Mouse (Mus musculus) embryonic facial prominence, embryonic 13.5 days (tissue): ENCODE results near the gene Ckap4. TPM values are rescaled to one million over a fixed set of nuclear protein-coding genes. Genes with fewer than 3 reads are reported as not detected.
"Not testable (repeated sequence)": the region's sequence is repeated elsewhere in the genome, so short reads cannot be mapped to it uniquely, and the experiment has no call there.

Source experiments
- ATAC-seq: fragments of 200-750 bp; cut with Nextera tagmentation; 2 replicates; pipeline ENCODE4 v1.8.0; 2017; ENCODE audit warnings: low read depth; ENCODE audit not compliant: insufficient number of reproducible peaks, insufficient read depth, low FRiP score, low TSS enrichment
- H3K27ac ChIP-seq: fragments of 300-500 bp; sonication (generic); 2 replicates; pipeline ENCODE4 v1.5.1; 2015; ENCODE audit warnings: moderate library complexity, mild to moderate bottlenecking, inconsistent platforms
- H3K27me3 ChIP-seq: fragments of 300-500 bp; sonication (generic); 2 replicates; pipeline ENCODE4 v1.6.1; 2015; ENCODE audit warnings: mild to moderate bottlenecking, inconsistent platforms
- H3K36me3 ChIP-seq: fragments of 300-500 bp; sonication (generic); 2 replicates; pipeline ENCODE4 v1.6.1; 2015; ENCODE audit warnings: mild to moderate bottlenecking, inconsistent platforms
- H3K4me1 ChIP-seq: fragments of 300-500 bp; sonication (generic); 2 replicates; pipeline ENCODE4 v1.6.1; 2015; ENCODE audit warnings: inconsistent platforms
- H3K4me2 ChIP-seq: fragments of 300-500 bp; sonication (generic); 2 replicates; pipeline ENCODE4 v1.6.1; 2015; ENCODE audit warnings: moderate library complexity, mild to moderate bottlenecking, inconsistent platforms
- H3K4me3 ChIP-seq: fragments of 300-500 bp; sonication (generic); 2 replicates; pipeline ENCODE4 v1.5.1; 2015; ENCODE audit warnings: mild to moderate bottlenecking, inconsistent platforms
- H3K9ac ChIP-seq: fragments of 300-500 bp; sonication (generic); 2 replicates; pipeline ENCODE4 v1.6.1; 2015; ENCODE audit warnings: mild to moderate bottlenecking, inconsistent platforms
- H3K9me3 ChIP-seq: fragments of 300-500 bp; sonication (generic); 2 replicates; pipeline ENCODE4 v1.6.1; 2016; ENCODE audit warnings: inconsistent platforms
- WGBS: fragments of 180-500 bp; shearing (Covaris S2); methylation state at CpG from one replicate; pipeline ENCODE4 v1.1.7; 2015; ENCODE audit warnings: mixed read lengths; 5-methylcytosine and 5-hydroxymethylcytosine counted together
- polyA plus RNA-seq: library from polyadenylated mRNA; unstranded; fragments of >200 nt; fragmentation: Nextera tagmentation; extraction: Ambion mirVana; gene quantifications from 2 replicates; pipeline ENCODE4 v1.2.1, GENCODE M21; 2015

Gene Ckap4
- polyA plus RNA-seq, 1 experiment from 2014 or later: 96.5 TPM

DNA sequence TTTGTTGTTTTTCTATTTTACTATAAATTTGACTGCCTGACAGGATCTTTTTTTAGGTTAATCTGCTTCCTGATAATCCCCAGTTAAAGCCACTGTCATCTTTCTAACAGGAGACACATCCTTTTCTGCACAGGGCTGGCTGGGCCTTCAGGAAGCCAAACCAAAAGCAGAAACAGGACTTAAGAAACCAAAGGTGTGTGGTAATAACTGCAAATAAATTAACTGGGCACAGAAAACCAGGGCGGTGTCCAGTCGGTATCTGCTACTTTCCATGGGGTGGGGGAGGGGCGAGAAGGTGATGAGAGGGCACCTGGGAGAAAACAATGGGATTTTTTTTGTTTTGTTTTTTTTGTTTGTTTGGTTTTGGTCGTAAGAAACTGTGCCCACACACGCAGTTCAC is 6.8 kb downstream of the Ckap4 start:
- 84% methylated on average over 5 of the region's 5 CpGs for WGBS
- H3K27me3 ChIP-seq: no peaks in the 10 kb centered on the region
- no peak overlapping the region for H3K4me3 ChIP-seq
- H3K4me2 ChIP-seq: no peak overlapping the region
- peaks cover 31% of the 10 kb centered on the region for H3K4me1 ChIP-seq
- H3K27ac ChIP-seq: no peak overlapping the region
- no peak for ATAC-seq
- peaks cover 77% of the 10 kb centered on the region for H3K36me3 ChIP-seq
- H3K9me3 ChIP-seq: no peaks in the 10 kb centered on the region
- no peak overlapping the region for H3K9ac ChIP-seq

DNA sequence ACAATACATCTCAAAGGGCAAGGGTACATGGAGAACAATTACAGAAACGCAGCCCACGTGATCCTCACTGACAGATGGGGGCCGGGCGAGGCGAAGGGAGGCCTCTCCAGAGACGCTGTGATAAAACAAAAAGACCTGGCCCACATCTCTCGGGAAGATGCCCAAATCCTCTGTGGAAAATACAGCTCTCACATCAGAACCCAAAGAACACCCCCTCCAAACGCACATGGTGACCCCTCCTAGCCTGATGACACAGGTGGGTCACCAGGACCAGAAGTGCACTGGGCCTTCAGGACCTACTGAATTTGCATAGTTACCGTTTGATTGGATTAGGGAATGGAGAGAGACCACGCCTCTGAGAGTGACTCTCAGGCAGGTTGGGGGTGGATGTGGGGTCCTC is 7.4 kb downstream of the Ckap4 start:
- no peak for ATAC-seq

DNA sequence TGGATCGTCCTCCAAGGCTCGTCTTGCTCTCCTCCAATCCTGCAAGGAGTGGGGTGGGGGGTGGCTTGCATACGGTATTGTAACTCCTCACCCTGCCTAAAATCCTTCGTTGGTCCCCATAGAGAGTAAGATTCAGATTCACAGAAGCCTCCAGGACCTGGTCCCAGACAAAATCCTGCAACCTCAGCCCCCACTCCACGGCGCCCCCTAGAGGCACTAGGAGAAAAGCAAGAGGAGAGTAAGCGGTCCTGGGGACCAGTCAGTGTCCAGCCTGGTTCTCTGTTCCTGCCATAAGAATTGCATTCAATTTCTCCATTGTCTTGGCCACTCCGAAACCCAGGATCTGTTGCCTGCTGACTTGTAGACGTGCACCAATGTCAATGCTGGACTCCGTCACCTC is 10.2 kb downstream of the Ckap4 start:
- no peak overlapping the region for H3K4me2 ChIP-seq
- H3K27me3 ChIP-seq: no peaks in the 10 kb centered on the region
- 54% methylated on average over 10 of the region's 10 CpGs for WGBS
- ATAC-seq: no peak
- no peaks in the 10 kb centered on the region for H3K9me3 ChIP-seq
- H3K4me1 ChIP-seq: no peaks in the 10 kb centered on the region
- peaks cover 48% of the 10 kb centered on the region for H3K36me3 ChIP-seq
- H3K27ac ChIP-seq: no peak overlapping the region
- H3K9ac ChIP-seq: no peak overlapping the region
- no peak overlapping the region for H3K4me3 ChIP-seq

More for the DNA sequence above, 7.4 kb downstream of the Ckap4 start:
- peaks cover 25% of the 10 kb centered on the region for H3K4me1 ChIP-seq
- H3K4me3 ChIP-seq: no peak overlapping the region
- no peak overlapping the region for H3K4me2 ChIP-seq
- peaks cover 72% of the 10 kb centered on the region for H3K36me3 ChIP-seq
- H3K9ac ChIP-seq: no peak overlapping the region
- H3K27me3 ChIP-seq: no peaks in the 10 kb centered on the region
- H3K27ac ChIP-seq: no peak overlapping the region
- no peaks in the 10 kb centered on the region for H3K9me3 ChIP-seq
- 70% methylated on average over 10 of the region's 10 CpGs for WGBS

DNA sequence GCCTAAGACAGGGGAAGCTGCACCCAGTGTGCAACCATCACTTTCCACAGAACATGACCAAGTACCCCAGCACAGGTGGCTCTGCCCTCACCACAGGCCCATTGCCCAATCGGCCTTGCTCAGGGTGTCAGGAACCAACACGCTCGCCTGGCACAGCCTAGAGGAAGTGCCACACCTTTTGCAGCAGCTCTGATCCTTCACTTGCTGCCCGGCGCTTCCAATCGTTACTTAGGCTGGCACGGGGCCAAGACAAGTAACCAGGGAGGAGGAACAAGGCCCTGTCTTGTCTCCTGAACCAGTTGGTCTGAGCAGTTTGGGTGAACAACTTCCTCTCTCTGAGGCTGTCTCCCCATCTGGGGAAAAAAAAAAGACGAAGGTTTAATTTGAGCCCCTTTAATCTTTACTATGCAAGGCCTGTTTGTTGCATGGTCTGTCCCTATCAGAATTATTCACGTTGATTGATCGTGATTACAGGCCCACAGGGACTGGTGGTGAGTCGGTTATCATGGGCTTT is 17.4 kb downstream of the Ckap4 start:
- Histone ChIP-seq H3K36me3 (no peaks in the 10 kb centered on the region), H3K4me2 (no peak overlapping the region), H3K27me3 (no peaks in the 10 kb centered on the region), H3K9me3 (no peaks in the 10 kb centered on the region), H3K9ac (no peak overlapping the region), H3K4me3 (no peak overlapping the region), H3K27ac (no peak overlapping the region), H3K4me1 (0 out of 2 replicates have a peak, but pooled peaks cover 6% of the 10 kb centered on the region)
- 54% methylated on average over 11 of the region's 11 CpGs for WGBS
- peak; percentile 71 for ATAC-seq

DNA sequence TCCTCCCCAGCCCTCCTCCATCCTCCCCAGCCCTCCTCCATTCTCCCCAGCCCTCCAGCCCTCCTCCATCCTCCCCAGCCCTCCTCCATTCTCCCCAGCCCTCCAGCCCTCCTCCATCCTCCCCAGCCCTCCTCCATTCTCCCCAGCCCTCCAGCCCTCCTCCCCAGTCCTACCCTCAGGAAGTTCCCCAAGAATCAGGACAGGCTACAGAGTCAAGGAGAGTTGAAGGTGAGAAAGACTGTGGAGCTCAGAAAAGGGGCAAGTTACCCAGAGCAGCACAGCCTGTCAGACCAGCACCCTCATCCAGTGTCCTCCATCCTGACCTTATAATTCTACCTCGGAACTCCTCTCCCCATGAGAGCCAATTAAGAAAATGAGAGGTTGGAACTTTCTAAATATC is 17.9 kb downstream of the Ckap4 start:
- H3K4me3 ChIP-seq, H3K4me1 ChIP-seq, H3K27ac ChIP-seq, H3K36me3 ChIP-seq, H3K4me2 ChIP-seq, H3K9ac ChIP-seq, H3K9me3 ChIP-seq, H3K27me3 ChIP-seq: not testable (repeated sequence)
- ATAC-seq: 0 out of 2 replicates have a peak, but pooled peaks have one; percentile 20
- 30% methylated on average over 1 of the region's 1 CpGs for WGBS

DNA sequence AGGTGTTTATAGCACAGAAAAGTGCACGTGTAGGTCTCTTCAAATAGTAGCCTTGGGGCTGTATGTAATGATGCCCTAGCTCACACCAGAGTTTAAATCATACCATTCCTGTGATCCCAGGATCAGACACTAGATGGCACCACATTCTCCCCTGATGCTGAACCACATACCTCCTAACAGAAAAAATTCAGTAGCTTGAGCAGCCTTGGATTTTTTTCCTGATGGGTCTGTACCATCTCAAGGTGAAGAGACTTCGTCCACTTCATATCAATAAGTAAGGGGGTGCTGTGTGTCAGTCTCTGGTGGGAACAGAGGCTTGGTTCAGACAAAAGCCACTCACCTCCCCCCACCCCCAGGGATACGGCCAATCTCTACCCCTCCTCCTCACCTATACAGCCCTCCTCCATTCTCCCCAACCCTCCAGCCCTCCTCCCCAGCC is 18.3 kb downstream of the Ckap4 start:
- no peak for ATAC-seq
- no peaks in the 10 kb centered on the region for H3K27me3 ChIP-seq
- H3K9me3 ChIP-seq: no peaks in the 10 kb centered on the region
- no peak overlapping the region for H3K4me3 ChIP-seq
- H3K9ac ChIP-seq: no peak overlapping the region
- no peak overlapping the region for H3K4me2 ChIP-seq
- 24% methylated on average over 3 of the region's 3 CpGs for WGBS
- H3K27ac ChIP-seq: no peak overlapping the region
- H3K4me1 ChIP-seq: 0 out of 2 replicates have a peak, but pooled peaks cover 6% of the 10 kb centered on the region
- no peaks in the 10 kb centered on the region for H3K36me3 ChIP-seq

DNA sequence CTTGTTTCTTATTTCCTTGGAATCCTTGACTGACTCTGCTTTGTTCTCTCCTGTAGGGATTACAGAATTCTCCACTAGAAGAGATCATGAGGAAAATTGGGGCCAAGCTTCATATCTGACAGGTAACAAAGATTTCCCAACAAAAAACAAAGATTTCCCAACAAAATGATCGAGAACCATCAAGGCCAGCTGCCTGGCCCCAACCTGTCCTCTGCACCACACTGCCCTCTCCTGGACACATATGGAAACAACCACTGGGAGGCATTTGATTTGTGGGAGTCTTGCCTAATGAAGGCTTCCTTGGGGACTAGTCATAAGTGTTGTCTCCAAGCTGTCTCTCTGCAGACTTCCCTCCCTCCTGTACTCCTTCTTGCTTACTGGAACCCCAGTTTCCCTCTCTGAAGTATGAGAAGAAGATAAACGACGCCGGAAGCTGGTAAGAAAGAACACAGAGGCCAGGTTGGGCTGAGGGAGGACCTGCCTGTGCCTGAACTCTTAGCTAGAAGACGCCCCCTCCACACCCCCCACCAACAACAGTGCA is 19.8 kb downstream of the Ckap4 start:
- Histone ChIP-seq H3K9me3 (no peaks in the 10 kb centered on the region), H3K9ac (no peak overlapping the region), H3K4me1 (0 out of 2 replicates have a peak, but pooled peaks cover 6% of the 10 kb centered on the region), H3K27me3 (no peaks in the 10 kb centered on the region), H3K27ac (no peak overlapping the region), H3K4me3 (no peak overlapping the region), H3K36me3 (no peaks in the 10 kb centered on the region), H3K4me2 (no peak overlapping the region)
- ATAC-seq: no peak
- 44% methylated on average over 5 of the region's 5 CpGs for WGBS

DNA sequence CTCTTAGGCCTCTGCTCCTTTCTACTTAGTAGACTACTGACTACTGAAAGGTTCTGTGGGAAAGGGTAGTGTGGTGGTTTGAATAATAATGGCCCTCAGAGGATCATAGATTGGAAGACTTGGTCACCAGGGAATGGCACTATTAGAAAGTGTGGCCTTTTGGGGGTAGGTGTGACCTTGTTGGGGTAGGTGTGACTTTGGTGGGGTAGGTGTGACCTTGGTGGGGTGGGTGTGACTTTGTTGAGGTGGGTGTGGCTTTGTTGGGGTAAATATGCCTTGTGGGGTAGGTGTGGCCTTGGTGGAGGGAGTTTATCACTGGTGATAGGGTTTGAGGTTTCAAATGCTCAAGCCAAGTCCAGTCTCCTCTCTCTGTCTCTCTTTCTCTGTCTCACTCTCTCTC is 21.1 kb downstream of the Ckap4 start:
- Histone ChIP-seq H3K4me2 (no peak overlapping the region), H3K4me3 (no peak overlapping the region), H3K27ac (no peak overlapping the region), H3K27me3 (no peaks in the 10 kb centered on the region), H3K36me3 (no peaks in the 10 kb centered on the region), H3K4me1 (0 out of 2 replicates have a peak, but pooled peaks cover 6% of the 10 kb centered on the region), H3K9me3 (no peaks in the 10 kb centered on the region), H3K9ac (no peak overlapping the region)
- no peak for ATAC-seq

DNA sequence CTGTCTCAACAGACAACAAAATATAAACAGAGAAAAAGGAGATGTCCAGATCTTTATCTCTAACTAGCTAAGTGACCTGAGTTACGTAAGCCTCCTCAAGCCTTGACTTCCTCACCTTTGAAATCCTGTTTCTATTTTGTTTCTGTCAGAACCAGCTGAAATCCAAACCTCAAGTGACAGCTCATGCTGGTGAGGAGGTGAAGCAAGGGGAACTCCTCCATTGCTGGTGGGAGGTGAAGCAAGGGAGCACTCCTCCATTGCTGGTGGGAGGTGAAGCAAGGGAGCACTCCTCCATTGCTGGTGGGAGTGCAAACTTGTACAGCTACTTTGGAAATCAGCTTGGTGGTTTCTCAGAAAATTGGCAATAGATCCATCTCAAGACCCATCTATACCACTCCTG is 25.3 kb downstream of the Ckap4 start:
- no peaks in the 10 kb centered on the region for H3K27me3 ChIP-seq
- H3K36me3 ChIP-seq: no peaks in the 10 kb centered on the region
- no peak overlapping the region for H3K4me3 ChIP-seq
- no peak overlapping the region for H3K4me2 ChIP-seq
- no peak overlapping the region for H3K27ac ChIP-seq
- no peaks in the 10 kb centered on the region for H3K9me3 ChIP-seq
- H3K4me1 ChIP-seq: no peaks in the 10 kb centered on the region
- WGBS: 89% methylated on average over 1 of the region's 1 CpGs
- H3K9ac ChIP-seq: no peak overlapping the region
- ATAC-seq: no peak

DNA sequence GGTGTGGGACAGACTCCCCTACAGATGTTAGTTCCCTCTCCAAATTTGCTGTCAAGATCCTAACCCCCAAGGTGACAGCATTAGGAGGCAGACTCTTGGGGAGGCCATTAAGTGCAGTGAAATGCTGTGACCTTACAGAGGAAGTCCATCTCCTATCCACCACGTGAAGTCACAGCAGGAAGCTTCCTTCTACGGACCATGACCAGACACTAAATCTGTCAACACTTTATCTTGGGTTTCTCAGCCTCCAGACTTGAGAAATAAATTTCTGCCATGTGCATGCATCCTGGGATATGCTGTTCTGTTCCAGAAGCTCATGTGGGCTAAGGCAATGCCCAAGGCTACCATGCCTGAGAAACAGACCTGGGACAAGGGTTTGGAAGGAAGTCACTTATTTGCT is 35.0 kb downstream of the Ckap4 start:
- Histone ChIP-seq H3K9ac (no peak overlapping the region), H3K4me2 (no peak overlapping the region), H3K27me3 (no peaks in the 10 kb centered on the region), H3K4me1 (no peaks in the 10 kb centered on the region), H3K27ac (no peak overlapping the region), H3K4me3 (no peak overlapping the region), H3K9me3 (no peaks in the 10 kb centered on the region), H3K36me3 (no peaks in the 10 kb centered on the region)
- 60% methylated on average over 2 of the region's 2 CpGs for WGBS
- no peak for ATAC-seq

DNA sequence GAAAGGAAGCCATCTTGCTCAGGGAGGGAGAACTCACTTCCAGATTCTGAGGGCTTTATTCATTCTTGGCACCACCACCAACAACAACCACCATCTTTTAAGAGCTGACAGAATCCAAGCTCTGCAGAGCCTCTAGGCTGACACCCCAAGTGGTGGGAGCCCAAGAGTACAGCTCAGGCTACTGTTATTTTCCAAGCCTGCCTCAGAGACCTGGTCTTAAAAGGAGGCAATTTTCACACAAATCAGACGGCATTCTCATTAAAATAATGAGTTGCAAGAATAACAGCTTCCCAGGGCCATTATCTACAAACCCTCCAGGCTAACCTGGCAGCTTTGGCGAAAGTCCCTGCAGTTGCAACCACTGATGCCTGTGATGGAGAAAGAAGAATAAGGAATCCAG is 37.1 kb downstream of the Ckap4 start:
- Histone ChIP-seq H3K36me3 (no peaks in the 10 kb centered on the region), H3K4me1 (no peaks in the 10 kb centered on the region), H3K4me2 (no peak overlapping the region), H3K4me3 (no peak overlapping the region), H3K9ac (no peak overlapping the region), H3K27me3 (no peaks in the 10 kb centered on the region), H3K9me3 (no peaks in the 10 kb centered on the region), H3K27ac (no peak overlapping the region)
- 59% methylated on average over 2 of the region's 2 CpGs for WGBS
- no peak for ATAC-seq

DNA sequence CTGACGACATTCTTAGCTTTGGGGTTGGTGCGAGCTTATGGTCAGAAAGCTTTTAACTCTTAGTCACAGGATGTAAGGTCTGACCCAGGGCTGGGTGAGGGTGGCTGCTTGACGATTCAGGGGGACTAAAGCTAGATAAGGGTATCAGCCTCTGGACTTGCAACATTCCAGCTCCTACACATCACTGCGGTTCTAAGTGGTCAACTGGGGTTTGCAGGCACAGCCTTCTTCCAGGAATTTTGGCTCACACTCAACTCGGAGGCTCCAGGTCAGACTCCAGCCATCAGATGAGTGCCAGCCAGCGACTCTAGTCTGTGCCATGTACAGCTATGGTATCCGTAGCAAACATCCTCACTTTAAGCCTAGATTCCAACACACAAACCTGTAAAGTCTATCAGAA is 39.4 kb downstream of the Ckap4 start:
- no peaks in the 10 kb centered on the region for H3K36me3 ChIP-seq
- H3K9me3 ChIP-seq: no peaks in the 10 kb centered on the region
- ATAC-seq: no peak
- H3K27me3 ChIP-seq: no peaks in the 10 kb centered on the region
- no peaks in the 10 kb centered on the region for H3K4me1 ChIP-seq
- H3K4me2 ChIP-seq: no peak overlapping the region
- 83% methylated on average over 7 of the region's 7 CpGs for WGBS
- no peak overlapping the region for H3K27ac ChIP-seq
- H3K4me3 ChIP-seq: no peak overlapping the region
- H3K9ac ChIP-seq: no peak overlapping the region
